Mouse (Mus musculus) hindbrain, embryonic 14.5 days (tissue): ENCODE results near the gene Gpd1. TPM values are rescaled to one million over a fixed set of nuclear protein-coding genes. Genes with fewer than 3 reads are reported as not detected.
"Not testable (repeated sequence)": the region's sequence is repeated elsewhere in the genome, so short reads cannot be mapped to it uniquely, and the experiment has no call there.

Experiments
- ATAC-seq: fragments of 200-750 bp; cut with Nextera tagmentation; 2 replicates; pipeline ENCODE4 v1.8.0; 2017; ENCODE audit warnings: moderate number of reproducible peaks, mild to moderate bottlenecking, moderate TSS enrichment, moderate library complexity; ENCODE audit not compliant: low FRiP score
- DNase-seq: peaks from one replicate; pipeline ENCODE4 v3.0.0-alpha.2; 2015; ENCODE audit warnings: low spot score
- H3K27ac ChIP-seq: fragments of 300-500 bp; sonication (generic); 2 replicates; pipeline ENCODE4 v1.5.1; 2014; ENCODE audit warnings: mild to moderate bottlenecking, moderate library complexity
- H3K27me3 ChIP-seq: fragments of 300-500 bp; sonication (generic); 2 replicates; pipeline ENCODE4 v1.6.1; 2014; ENCODE audit warnings: mild to moderate bottlenecking, low read length, mixed read lengths; ENCODE audit not compliant: control insufficient read depth, insufficient read depth
- H3K36me3 ChIP-seq: fragments of 300-500 bp; sonication (generic); replicated peaks from 2 replicates; pipeline ENCODE4 v1.6.1; 2014; ENCODE audit not compliant: control insufficient read depth, insufficient read depth
- H3K4me1 ChIP-seq: fragments of 300-500 bp; sonication (generic); replicated peaks from 2 replicates; pipeline ENCODE4 v1.6.1; 2014; ENCODE audit warnings: antibody characterized with exemption, low read length, mixed read lengths; ENCODE audit not compliant: control insufficient read depth, insufficient read depth
- H3K4me2 ChIP-seq: fragments of 300-500 bp; sonication (generic); replicated peaks from 2 replicates; pipeline ENCODE4 v1.6.1; 2014; ENCODE audit warnings: mild to moderate bottlenecking, moderate library complexity
- H3K4me3 ChIP-seq: fragments of 300-500 bp; sonication (generic); replicated peaks from 2 replicates; pipeline ENCODE4 v1.5.1; 2014; ENCODE audit warnings: mild to moderate bottlenecking, low read length
- H3K9ac ChIP-seq: fragments of 300-500 bp; sonication (generic); 2 replicates; pipeline ENCODE4 v1.6.1; 2014
- H3K9me3 ChIP-seq: fragments of 300-500 bp; sonication (generic); 2 replicates; pipeline ENCODE4 v1.6.1; 2016; ENCODE audit warnings: low read length; ENCODE audit not compliant: control insufficient read depth
- WGBS: fragments of 180-500 bp; shearing (Covaris S2); extraction: QIAGEN DNeasy Blood & Tissue Kit; methylation state at CpG from one replicate; pipeline ENCODE4 v1.1.7; 2014; 5-methylcytosine and 5-hydroxymethylcytosine counted together
- polyA plus RNA-seq: library from polyadenylated mRNA; unstranded; fragments of >200 nt; fragmentation: Nextera tagmentation; extraction: Ambion mirVana; gene quantifications from 2 replicates; pipeline ENCODE4 v1.2.1, GENCODE M21; 2014

Gpd1 gene
- polyA plus RNA-seq, 1 experiment from 2014 or later = 2.0 TPM

DNA sequence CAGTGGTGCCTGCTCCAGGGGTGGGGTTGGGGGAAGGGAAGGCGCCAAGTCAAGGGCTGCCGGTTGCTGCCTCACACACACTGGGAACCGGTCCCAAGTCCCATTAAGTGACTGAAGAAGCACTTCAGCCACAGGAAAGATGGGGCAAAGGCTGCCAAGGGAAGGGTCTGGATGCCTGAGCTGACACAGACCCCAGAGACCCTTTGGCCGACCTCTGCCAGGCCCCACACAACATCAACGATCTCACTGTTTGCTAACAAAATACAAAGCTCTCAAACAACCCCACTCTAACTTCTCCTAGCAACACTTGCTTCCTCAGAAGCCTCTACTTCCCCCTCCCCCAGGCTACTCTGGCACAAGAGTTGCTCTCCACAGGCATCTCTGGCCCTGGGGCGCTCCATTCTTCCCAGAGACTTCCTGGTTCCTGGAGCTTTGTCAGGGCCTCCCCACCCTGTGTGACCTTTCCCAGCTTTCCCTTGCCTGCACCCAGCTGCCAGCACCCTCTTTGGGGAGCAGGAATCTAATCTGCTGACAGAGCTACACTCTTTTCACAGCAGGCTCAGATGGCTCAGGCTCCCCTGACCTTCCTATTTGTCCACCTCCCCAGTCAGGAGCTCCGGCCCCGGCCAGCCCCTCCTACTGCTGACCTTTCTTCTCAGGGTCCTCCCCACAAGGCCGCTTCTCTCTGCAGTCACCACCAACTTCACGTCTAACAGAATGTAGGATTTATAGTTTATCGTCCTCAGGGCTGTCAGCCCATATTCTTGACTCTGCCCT, 6.4 kb downstream of the Gpd1 start:
- Histone ChIP-seq H3K4me2 (peak overlapping the region; percentile 51; the same call in 1 of the 2 replicates), H3K4me3 (no peak overlapping the region), H3K27me3 (no peaks in the 10 kb centered on the region), H3K9me3 (no peaks in the 10 kb centered on the region), H3K36me3 (peaks cover 42% of the 10 kb centered on the region), H3K9ac (0 out of 2 replicates have a peak overlapping the region, but pooled peaks have one; percentile 14), H3K4me1 (peaks cover 29% of the 10 kb centered on the region), H3K27ac (peak overlapping the region; percentile 56)
- no peak for ATAC-seq
- no peak for DNase-seq
- 12% methylated on average over 11 of the region's 11 CpGs for WGBS

DNA sequence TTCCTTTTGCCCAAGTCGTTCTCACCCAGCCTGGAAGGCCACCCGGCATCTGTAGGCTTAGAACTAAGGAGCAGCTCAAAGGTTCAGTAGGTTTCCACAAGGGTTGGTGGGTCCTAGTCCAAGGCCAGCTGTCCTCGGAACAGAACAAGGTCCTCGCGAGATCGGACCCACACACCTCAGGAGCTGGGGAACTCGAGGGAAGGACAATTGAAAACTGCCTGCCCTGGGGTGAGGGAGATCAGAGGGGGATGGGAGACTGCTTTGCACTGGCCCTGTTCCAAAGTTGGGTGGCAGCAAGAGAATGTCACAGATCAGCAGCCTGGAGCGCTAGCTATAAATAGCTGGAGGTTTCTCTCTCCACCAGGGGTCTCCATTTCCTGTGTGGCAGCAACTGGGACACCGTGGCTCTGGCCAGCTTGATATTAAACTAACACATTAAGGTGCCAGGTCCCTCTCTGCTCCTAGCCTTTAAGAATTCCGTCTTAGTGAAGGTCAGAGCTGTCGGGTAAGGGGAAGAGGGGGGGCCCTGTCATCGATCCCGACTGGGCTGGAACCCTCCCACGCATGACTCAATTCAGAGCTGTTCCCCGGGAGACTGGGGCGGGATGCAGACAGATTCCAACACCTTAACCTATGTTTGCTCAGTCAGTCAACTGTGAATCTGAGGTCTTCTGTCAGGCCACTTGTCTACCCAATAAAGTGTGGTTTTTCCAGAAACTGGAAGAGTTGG, 7.1 kb downstream of the Gpd1 start:
- Histone ChIP-seq H3K27ac (peak overlapping the region; percentile 56), H3K4me2 (peak overlapping the region; percentile 51), H3K9ac (peak overlapping the region; percentile 37), H3K9me3 (no peaks in the 10 kb centered on the region), H3K27me3 (no peaks in the 10 kb centered on the region), H3K4me1 (peaks cover 29% of the 10 kb centered on the region), H3K4me3 (peak overlapping the region; percentile 92), H3K36me3 (peaks cover 45% of the 10 kb centered on the region)
- 9% methylated on average over 16 of the region's 16 CpGs for WGBS
- ATAC-seq (0 out of 2 replicates have a peak, but pooled peaks have one; percentile 7), DNase-seq (peak; percentile 76)

DNA sequence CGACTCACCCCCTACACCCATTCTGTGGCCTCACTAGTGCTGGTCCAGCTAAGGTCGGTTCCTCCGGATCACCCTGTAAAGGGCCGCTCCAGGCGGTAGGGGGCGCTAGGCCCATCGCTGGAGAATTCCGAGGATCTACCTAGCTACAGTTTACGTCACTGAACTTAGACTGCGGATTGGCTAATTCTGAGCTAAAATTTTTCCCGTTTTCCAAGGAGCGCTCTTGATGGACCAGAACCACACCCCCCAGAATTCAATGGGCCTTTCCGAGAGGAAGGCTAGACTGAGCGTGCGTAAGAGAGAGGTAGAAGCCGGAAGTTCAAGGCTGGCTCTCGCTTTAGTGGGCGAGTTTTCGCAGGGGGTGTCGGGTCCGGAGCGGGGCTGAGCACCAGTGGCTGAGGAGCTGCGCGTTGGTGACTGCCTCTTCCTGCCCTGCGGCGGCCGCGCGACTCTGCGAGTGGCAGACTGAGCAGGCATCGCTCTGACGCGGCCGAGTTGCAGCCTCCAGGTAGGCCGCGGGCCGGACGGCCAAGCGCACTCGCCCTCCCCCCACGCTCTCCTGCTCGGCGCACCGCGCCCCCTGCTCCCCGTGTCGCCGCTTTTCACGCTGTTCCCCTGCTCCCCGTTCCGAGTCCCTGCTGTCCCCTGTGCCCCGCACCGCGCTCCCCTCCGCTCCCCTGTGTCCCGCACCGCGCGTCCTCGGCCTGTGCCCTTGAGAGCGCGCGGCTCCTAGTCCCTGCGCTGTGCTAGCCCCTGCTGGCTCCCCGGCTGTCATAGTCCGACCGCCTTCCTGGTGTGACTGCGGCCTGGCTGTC, 8.2 kb downstream of the Gpd1 start, which contains the start of gene Cox14:
Cox14 (plus strand) TSS at position 278 of the 815 bp plus-strand sequence.
- H3K36me3 ChIP-seq = peaks cover 40% of the 10 kb centered on the region
- peak within 1 kb of the TSS; percentile 85 for H3K27ac ChIP-seq
- ATAC-seq = peak; percentile 95
- H3K9me3 ChIP-seq = no peaks in the 10 kb centered on the region
- peak; percentile 100 for DNase-seq
- H3K4me1 ChIP-seq = peaks cover 29% of the 10 kb centered on the region
- peak within 1 kb of the TSS; percentile 92 for H3K4me3 ChIP-seq
- WGBS = under 1% methylated on average over 65 of the region's 68 CpGs
- H3K4me2 ChIP-seq = peak within 1 kb of the TSS; percentile 72
- H3K9ac ChIP-seq = peak within 1 kb of the TSS; percentile 90
- H3K27me3 ChIP-seq = no peaks in the 10 kb centered on the region

DNA sequence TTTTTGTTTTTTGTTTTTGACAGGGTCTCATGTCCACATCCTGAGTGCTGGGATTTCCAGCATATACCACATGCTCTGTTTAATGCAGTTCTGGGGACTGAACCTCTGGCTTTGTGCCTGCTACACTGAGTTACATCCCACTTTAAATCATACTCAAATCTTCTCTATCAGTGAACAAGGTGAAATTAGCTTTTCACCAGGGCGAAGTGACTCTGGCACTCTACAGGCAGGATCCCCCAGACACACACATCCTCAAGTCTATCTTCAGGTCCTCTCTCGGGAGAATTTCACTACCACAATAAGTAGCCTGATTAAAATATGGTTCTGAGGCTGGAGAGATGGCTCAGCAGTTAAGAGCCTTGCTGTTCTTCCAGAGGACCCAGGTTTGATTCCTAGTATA, 9.2 kb downstream of the Gpd1 start:
- H3K9me3 ChIP-seq = no peaks in the 10 kb centered on the region
- 87% methylated on average over 2 of the region's 2 CpGs for WGBS
- no peaks in the 10 kb centered on the region for H3K27me3 ChIP-seq
- peak overlapping the region; percentile 85; the same call in 1 of the 2 replicates for H3K27ac ChIP-seq
- peaks cover 29% of the 10 kb centered on the region for H3K4me1 ChIP-seq
- H3K4me3 ChIP-seq = peak overlapping the region; percentile 92
- H3K4me2 ChIP-seq = peak overlapping the region; percentile 72
- no peak for DNase-seq
- ATAC-seq = no peak
- peaks cover 38% of the 10 kb centered on the region for H3K36me3 ChIP-seq
- H3K9ac ChIP-seq = peak overlapping the region; percentile 90

DNA sequence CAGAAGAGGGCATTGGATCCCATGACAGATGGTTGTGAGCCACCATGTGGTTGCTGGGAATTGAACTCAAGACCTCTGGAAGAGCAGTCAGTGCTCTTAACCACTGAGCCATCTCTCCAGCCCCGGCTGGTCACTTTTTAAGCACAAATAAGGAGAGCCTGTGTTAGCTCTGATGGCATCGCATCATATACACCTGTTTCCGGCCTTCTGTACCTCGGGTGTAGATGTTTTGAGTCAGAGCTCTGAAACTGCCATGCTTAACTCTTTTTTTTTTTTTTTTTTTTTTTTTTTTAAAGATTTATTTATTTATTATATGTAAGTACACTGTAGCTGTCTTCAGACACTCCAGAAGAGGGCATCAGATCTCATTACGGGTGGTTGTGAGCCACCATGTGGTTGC, 9.7 kb downstream of the Gpd1 start:
- ATAC-seq, H3K4me3 ChIP-seq, DNase-seq, H3K4me2 ChIP-seq, H3K9ac ChIP-seq, H3K9me3 ChIP-seq, H3K27ac ChIP-seq, H3K27me3 ChIP-seq: not testable (repeated sequence)
- WGBS = 95% methylated on average over 4 of the region's 5 CpGs
- H3K36me3 ChIP-seq = peaks cover 35% of the 10 kb centered on the region
- H3K4me1 ChIP-seq = peaks cover 29% of the 10 kb centered on the region

DNA sequence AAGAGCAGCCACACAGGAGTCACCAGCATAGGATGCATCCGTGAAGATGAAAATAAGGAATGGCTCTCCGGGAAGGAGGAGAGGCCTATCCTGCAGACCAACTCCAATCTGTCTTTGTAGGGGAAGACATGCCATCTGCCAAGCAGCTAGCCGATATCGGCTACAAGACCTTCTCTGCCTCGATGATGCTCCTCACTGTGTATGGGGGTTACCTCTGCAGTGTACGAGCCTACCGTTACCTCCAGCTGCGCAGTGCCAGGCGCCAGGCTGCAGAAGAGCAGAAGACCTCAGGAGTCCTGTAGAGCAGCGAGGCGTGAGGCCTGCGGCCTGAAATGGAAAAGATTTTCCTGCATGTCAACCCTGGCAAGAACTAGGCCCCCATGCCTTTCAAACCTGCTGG, 10.2 kb downstream of the Gpd1 start:
- H3K9ac ChIP-seq = no peak overlapping the region
- 94% methylated on average over 12 of the region's 12 CpGs for WGBS
- no peak for ATAC-seq
- H3K36me3 ChIP-seq = peaks cover 34% of the 10 kb centered on the region
- H3K9me3 ChIP-seq = no peaks in the 10 kb centered on the region
- DNase-seq = no peak
- H3K27ac ChIP-seq = no peak overlapping the region
- peaks cover 29% of the 10 kb centered on the region for H3K4me1 ChIP-seq
- H3K4me3 ChIP-seq = no peak overlapping the region
- no peak overlapping the region for H3K4me2 ChIP-seq
- no peaks in the 10 kb centered on the region for H3K27me3 ChIP-seq

DNA sequence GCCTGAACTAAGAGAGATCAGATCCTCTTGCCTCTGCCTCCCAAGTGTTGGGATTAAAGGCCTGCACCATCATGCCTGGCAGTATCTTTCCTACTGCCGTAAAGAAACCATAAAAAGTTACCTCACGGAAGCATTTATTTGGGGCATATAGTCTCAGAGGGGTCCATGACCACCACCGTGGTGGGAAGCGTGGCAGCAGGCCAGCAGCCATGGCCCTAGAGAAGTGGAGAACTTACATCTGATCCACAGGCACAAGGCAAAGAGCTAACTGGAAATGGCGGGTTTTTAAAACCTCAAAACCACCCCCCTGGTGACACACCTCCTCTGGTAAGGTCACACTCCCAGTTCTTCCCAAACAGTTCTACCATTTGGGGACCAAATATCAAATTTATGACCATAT, 10.9 kb downstream of the Gpd1 start:
- Histone ChIP-seq H3K36me3 (peaks cover 33% of the 10 kb centered on the region), H3K9me3 (no peaks in the 10 kb centered on the region), H3K27me3 (no peaks in the 10 kb centered on the region), H3K4me2 (no peak overlapping the region), H3K27ac (no peak overlapping the region), H3K4me3 (no peak overlapping the region), H3K9ac (no peak overlapping the region), H3K4me1 (peaks cover 25% of the 10 kb centered on the region)
- no peak for DNase-seq
- no peak for ATAC-seq
- WGBS = 97% methylated on average over 5 of the region's 5 CpGs

DNA sequence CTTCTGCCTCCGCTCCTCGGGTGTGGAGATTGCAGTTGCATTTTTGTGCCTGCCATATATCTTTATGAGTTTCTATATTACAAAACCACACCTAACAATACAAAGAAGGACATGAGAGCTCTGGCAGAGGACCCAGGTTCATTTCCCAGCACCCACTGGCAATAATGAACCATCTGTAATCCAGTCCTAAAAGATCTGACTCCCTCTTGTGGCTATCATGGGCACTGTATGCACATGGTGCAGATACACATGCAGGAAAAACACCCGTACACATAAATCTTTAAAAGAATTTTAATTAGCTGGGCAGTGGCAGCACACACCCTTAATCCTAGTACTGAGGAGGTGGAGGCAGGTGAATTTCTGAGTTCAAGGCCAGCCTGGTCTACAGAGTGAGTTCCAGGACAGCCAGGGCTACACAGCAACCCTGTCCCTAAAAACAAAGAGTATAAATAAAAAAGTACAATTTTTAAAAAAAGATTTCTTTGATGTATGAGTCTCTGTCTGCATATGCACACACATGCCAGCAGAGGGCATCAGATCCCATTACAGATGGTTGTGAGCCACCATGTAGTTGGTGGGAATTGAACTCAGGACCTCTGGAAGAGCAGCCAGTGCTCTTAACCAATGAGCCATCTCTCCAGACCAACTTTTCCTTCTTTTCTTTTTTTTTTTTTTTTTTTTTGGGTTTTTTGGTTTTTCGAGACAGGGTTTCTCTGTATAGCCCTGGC, 11.9 kb downstream of the Gpd1 start:
- no peaks in the 10 kb centered on the region for H3K27me3 ChIP-seq
- DNase-seq (no peak), ATAC-seq (no peak)
- H3K36me3 ChIP-seq = peaks cover 37% of the 10 kb centered on the region
- no peaks in the 10 kb centered on the region for H3K9me3 ChIP-seq
- no peak overlapping the region for H3K9ac ChIP-seq
- WGBS = 97% methylated on average over 3 of the region's 4 CpGs
- no peak overlapping the region for H3K27ac ChIP-seq
- H3K4me2 ChIP-seq = no peak overlapping the region
- H3K4me3 ChIP-seq = no peak overlapping the region
- H3K4me1 ChIP-seq = peaks cover 16% of the 10 kb centered on the region
